Mouse (Mus musculus) brain, adult 2 months (tissue): ENCODE results near the gene Msi2.
A peak's percentile ranks its signal among the peaks of the same experiment; 100 is the strongest.

Experiments used
- DNase-seq: peaks from one replicate; pipeline ENCODE4 v3.0.0; 2011; ENCODE audit warnings: low read depth, low spot score

Msi2 gene

GRCm38 (mm10) chr11:88676597-88676996, 41.7 kb downstream of the Msi2 start:
- peak; percentile 62 for DNase-seq

GRCm38 (mm10) chr11:88675526-88676353, 42.6 kb downstream of the Msi2 start:
- DNase-seq, result no peak

- no peak for DNase-seq
These were observed 44.2 kb downstream of the Msi2 start for GRCm38 (mm10) chr11:88674075-88674474.

DNA sequence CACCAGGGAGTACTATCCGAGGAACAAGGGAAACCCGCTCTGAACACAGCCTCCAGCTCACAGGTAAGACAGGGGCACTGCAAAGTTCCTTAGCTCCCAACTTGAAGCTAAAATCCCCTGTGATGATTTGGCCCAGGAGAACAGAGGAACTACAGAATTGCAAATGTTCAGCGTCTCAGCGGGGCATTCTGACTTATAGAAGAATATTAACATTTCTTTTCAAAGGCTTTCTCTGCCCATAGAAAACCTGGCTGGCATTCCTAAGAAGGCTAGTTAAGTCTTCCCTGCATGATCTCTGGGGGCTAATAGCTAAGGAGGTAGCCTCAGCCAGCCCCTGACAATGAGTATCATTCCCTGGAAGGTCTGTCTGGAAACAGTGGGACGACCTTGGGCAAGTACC, 47.4 kb downstream of the Msi2 start:
- DNase-seq, result no peak

DNA sequence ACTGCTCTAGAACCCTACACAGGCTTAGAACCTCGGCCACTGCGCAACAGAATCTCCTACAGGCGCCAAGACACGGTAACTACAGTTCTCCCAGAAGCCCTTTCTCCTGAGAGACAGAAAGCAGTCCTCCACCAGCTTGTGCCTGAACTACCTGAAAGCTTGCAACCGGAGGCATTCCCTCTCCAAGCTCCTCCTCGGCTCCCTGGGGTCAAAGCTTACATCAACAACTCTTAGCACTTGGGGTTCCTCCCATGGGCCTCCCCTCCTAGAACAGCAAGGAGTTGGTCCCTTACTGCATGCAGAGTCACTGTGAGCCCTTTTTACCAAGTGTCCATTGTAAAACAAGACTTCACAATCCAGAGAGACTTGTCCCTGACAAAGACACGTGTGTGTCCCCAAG, 49.2 kb downstream of the Msi2 start:
- DNase-seq, result no peak

- DNase-seq, result no peak
These were observed 50.0 kb downstream of the Msi2 start for GRCm38 (mm10) chr11:88668345-88668744.

GRCm38 (mm10) chr11:88665799-88666198, 52.5 kb downstream of the Msi2 start:
- no peak for DNase-seq

DNA sequence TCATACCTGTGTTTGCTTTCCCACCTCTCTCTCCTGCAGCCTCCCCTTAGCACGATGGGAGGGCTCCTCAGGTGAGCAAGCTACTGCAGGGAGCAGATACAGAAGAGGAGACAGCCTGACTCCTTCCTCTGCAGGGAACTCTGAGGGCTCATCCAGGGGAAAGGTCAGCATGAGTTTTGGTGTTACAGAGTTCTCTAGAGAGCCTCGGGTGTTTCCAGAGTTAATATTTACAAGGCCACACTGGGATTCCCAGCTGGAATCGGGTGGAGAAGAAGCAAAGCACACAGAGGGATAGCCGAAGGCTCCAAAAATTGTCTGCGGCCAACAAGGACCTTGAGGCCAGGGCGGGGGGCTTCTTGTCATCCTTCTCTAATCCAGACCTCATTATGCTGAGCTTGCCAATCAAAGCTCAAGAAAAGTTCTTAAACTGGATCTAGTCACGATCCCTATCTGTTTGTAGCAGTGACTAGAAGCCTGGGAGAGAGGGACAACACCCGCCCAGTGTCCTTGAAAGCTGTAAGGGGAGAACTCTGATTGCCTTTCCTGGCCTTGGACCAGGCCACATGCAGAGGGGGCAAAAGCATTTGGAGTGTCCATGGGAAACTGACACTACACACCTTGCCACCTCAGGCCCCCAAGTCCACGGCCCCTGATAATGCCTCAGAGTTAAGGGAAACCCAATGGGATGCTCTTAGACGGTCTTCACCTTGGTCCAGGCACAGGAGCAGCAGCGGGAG, 56.7 kb downstream of the Msi2 start:
- DNase-seq, result no peak

GRCm38 (mm10) chr11:88660404-88660803, 57.9 kb downstream of the Msi2 start:
- no peak for DNase-seq

GRCm38 (mm10) chr11:88658926-88659325, 59.4 kb downstream of the Msi2 start:
- no peak for DNase-seq

GRCm38 (mm10) chr11:88655786-88656185, 62.5 kb downstream of the Msi2 start:
- no peak for DNase-seq

GRCm38 (mm10) chr11:88655214-88655566, 63.1 kb downstream of the Msi2 start:
- no peak for DNase-seq

GRCm38 (mm10) chr11:88654391-88655213, 63.7 kb downstream of the Msi2 start:
- peak; percentile 45 for DNase-seq

DNA sequence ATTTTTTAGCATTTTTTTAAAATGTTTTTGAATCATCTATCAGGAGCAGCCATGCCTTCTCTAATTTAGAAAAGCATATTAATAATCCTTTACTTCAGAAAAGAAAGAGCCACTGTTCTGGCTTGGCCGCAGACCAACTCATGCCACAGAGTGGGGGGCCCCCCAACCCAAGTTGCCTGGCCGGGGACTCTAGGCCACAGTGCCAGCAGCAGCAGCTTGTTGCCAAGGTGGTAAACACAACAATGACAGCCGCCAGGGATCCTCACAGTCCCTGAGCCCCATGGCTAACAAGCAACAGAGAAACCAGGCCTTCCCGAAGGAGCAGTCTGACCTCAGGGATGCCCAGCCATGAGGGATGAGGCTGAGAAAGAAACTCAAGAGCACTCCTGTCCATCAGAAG, 68.0 kb downstream of the Msi2 start:
- DNase-seq, result peak; percentile 58

- DNase-seq, result no peak
These were observed 69.3 kb downstream of the Msi2 start for GRCm38 (mm10) chr11:88649009-88649408.

GRCm38 (mm10) chr11:88648407-88648806, 69.9 kb downstream of the Msi2 start:
- no peak for DNase-seq

DNA sequence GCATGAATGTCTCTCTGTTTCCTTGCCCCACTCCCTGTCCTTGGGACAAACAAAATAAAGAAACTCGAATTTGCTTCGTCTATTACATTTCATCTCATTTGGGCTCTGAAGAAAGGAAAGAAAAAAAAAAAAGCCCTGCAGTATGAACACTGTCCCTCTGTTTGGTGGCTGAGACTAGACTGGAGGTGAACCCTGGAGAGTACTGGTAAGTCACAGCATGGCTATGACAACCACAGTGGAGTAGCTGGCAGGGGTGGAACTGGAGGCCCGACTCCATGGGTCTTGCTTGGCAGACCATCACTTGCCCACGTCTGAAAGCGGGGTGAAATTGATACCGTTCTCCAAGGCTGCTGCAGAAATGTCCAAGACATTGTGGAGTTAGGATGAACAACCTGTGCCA, 71.8 kb downstream of the Msi2 start:
- no peak for DNase-seq

GRCm38 (mm10) chr11:88645821-88646220, 72.5 kb downstream of the Msi2 start:
- no peak for DNase-seq

DNA sequence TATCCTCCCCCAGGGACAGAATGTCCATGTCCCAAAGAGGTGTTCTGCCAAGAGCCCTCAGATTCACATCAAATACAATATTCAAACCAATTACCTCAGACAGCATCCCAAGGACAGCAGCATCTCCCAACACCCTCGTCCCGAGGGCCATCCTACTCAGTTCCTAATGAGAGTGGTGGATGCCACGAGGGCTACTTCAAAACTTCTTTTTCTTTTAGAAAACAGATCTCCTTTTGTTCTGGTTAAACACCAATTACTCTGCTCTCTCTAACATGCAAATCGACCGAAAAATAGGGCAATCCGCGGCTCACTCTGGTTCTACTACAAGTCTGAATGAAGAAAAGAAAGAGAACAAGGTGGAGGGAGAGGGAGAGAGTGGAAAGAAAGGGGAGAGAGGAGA, 73.6 kb downstream of the Msi2 start:
- DNase-seq, result peak; percentile 27

GRCm38 (mm10) chr11:88639862-88640261, 78.5 kb downstream of the Msi2 start:
- no peak for DNase-seq

DNA sequence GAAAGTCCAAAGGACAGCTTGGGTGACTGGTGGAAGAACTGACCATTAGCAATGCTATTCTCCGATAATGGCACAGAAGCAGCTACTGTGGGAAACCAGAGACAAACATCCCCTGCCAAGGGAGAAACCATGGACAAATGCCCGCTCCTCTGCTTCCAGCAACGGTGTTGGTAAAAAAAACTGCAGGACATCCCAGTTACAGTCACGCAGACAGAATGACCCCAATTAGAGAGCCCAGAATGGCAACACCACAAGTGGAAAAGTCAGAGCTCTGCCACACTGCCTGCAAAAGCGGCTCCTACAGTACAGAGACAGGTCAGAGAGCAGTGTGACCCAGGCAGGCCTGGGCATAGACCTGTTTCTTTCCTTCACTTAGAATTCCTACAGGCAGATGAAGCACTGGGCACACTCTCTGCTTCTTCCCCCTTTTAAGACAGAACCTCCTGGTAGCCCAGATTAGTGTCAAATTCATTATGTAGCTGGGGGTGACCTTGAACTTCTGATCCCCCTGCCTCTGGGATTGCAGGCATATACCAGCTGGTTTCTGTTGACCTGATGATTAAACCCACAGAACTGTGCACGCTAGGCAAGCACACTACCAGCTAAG, 79.3 kb downstream of the Msi2 start:
- no peak for DNase-seq

DNA sequence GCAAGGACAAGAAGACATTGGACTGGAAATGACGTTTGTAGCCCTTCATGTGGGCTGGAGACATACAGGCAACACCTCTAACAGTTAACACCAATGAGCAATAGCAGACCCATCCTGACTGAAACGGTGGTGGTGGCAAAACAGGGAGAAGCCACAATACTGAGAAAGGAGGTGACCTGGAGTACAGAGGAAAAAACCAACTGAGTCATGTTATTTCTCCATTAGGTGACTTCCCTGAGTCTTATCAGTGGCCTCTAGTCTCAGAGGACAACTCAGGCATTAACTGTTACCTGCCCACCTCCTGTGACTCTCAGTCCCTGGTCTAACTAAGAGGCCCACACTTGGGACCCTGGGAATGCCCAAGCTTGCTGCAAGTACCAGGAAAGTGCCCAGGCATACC, 80.1 kb downstream of the Msi2 start:
- no peak for DNase-seq
